ENCODE assay signal across 24 mouse cellular contexts in the genomic region with DNA sequence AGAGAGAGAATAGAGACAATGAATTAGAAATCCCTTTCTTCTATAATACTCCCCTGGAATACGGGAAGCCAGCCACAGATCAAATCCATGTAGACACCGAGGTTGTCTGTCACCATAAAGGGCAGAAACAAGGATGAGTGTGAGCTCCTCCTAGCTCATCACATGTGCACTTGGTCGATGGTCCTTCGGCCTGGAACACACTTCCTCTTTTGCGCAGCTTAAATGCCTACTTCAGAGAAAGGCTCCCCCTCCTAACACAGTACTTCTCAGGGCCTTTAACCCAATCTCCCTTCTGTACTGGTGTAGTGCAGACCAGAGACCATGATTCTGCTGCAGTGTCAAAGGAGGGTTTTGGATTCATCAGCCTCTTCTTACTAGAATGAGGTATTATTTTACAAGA. TPM values are rescaled to one million over a fixed set of nuclear protein-coding genes. Genes with fewer than 3 reads are reported as not detected.
DNase-seq lines count a peak whose midpoint lies in the region; ATAC-seq and TF ChIP-seq lines count a peak whose summit lies in the region.
"Had no signal": no experiment of that assay in that cellular context is flagged by ENCODE, and none has a peak within 500 bp of the region (broad histone marks: within the 10 kb centered on the region; RNA-seq: fewer than 3 reads in every experiment).

No protein-coding gene starts in this region.

- H3K36me3 ChIP-seq in MEL (ENCODE audit: control insufficient read depth in 1 of 2, insufficient read depth in 2 of 2, low read length in 2 of 2) = no peaks in the 10 kb centered on the region
- H3K36me3 ChIP-seq: forebrain, embryonic 10.5 days; G1E; hindbrain, embryonic 10.5 days; hindbrain, embryonic 13.5 days; intestine, embryonic 15.5 days had no signal

- H3K27ac ChIP-seq in MEL (ENCODE audit: control insufficient read depth, low read depth, low read length) = no peak overlapping the region
- H3K27ac ChIP-seq: forebrain, embryonic 10.5 days; forebrain, embryonic 13.5 days; hindbrain, embryonic 10.5 days; hindbrain, embryonic 13.5 days; intestine, embryonic 15.5 days had no signal

- peaks cover 5 to 9% of the 10 kb centered on the region in 2 experiments; a peak in 3 of 4 replicates for H3K27me3 ChIP-seq in MEL (ENCODE audit: control insufficient read depth in 1 of 2, insufficient read depth in 2 of 2, low read length in 2 of 2)
- H3K27me3 ChIP-seq: forebrain, embryonic 13.5 days; hindbrain, embryonic 13.5 days; intestine, embryonic 15.5 days had no signal

- no peaks in the 10 kb centered on the region for H3K9me3 ChIP-seq in MEL (replicated peaks; ENCODE audit: insufficient read depth, low read length)
- H3K9me3 ChIP-seq: forebrain, embryonic 10.5 days; forebrain, embryonic 13.5 days; G1E; hindbrain, embryonic 10.5 days; hindbrain, embryonic 13.5 days; intestine, embryonic 15.5 days had no signal

- no peaks in the 10 kb centered on the region for H3K79me2 ChIP-seq in MEL (ENCODE audit: control insufficient read depth, insufficient read depth, low read length, poor library complexity)

- no peak overlapping the region for H3K9ac ChIP-seq in MEL (ENCODE audit: control insufficient read depth, low read depth, low read length, poor library complexity, severe bottlenecking)
- H3K9ac ChIP-seq: forebrain, embryonic 13.5 days; hindbrain, embryonic 13.5 days; intestine, embryonic 15.5 days had no signal

- no peaks in the 10 kb centered on the region for H3K4me1 ChIP-seq in MEL (ENCODE audit: control insufficient read depth in 1 of 2, insufficient read depth in 2 of 2, low read length in 2 of 2)
- H3K4me1 ChIP-seq: forebrain, embryonic 13.5 days; intestine, embryonic 15.5 days had no signal

- no peak for TF ChIP-seq EP300 in MEL (IDR thresholded peaks at IDR 0.05; ENCODE audit: low read depth in 1 of 2, low read length in 2 of 2)

- peak; percentile 48 for DNase-seq in A20 (ENCODE audit: low read depth, low spot score)
- DNase-seq in MEL (ENCODE audit: low read depth, low spot score) = peak; percentile 12
- no peak for DNase-seq in ovary, postnatal 14 days (ENCODE audit: low spot score)
- no peak for DNase-seq in spleen, postnatal 36 days (ENCODE audit: low spot score in 2 of 2)
- DNase-seq in cerebellum, adult 11-12 months = no peak
- DNase-seq: adrenal gland, adult 2 months; adrenal gland, postnatal 25 days; cerebellum, adult 18-20 months; cerebellum, adult 9-11 months; cerebellum, postnatal 25 days; embryo, embryonic 11 days; gastrocnemius, postnatal 10 days; gastrocnemius, postnatal 36 days; heart, adult 11 months had no signal

- H3K4me3 ChIP-seq in MEL (ENCODE audit: control insufficient read depth in 1 of 2, insufficient read depth in 1 of 2, low read depth in 2 of 2, low read length in 2 of 2) = no peak overlapping the region
- H3K4me3 ChIP-seq: forebrain, embryonic 10.5 days; forebrain, embryonic 13.5 days; hindbrain, embryonic 10.5 days; hindbrain, embryonic 13.5 days; intestine, embryonic 15.5 days had no signal

- peak; percentile 76 for ATAC-seq in granulocyte monocyte progenitor cell, adult 5-6 weeks (replicated peaks; ENCODE audit: poor library complexity, severe bottlenecking)
- peak; percentile 76 for ATAC-seq in megakaryocyte progenitor cell, adult 5-6 weeks (replicated peaks; ENCODE audit: poor library complexity)
- ATAC-seq: forebrain, embryonic 13.5 days; forebrain, embryonic 16.5 days; hindbrain, embryonic 16.5 days; intestine, embryonic 15.5 days had no signal

- TF ChIP-seq CTCF in MEL (IDR thresholded peaks at IDR 0.05 in 2 of 3, conservative IDR thresholded peaks at IDR 0.05 in 1 of 3; ENCODE audit: control insufficient read depth in 1 of 3, insufficient read depth in 1 of 3, low read depth in 2 of 3, low read length in 3 of 3, poor library complexity in 1 of 3, severe bottlenecking in 1 of 3) = no peak

- TF ChIP-seq RAD21 in MEL (IDR thresholded peaks at IDR 0.05; ENCODE audit: low read depth, low read length) = no peak

- no peak for TF ChIP-seq POLR2A in MEL (IDR thresholded peaks at IDR 0.05; ENCODE audit: control insufficient read depth in 1 of 2, insufficient read depth in 1 of 2, low read depth in 1 of 2, low read length in 2 of 2, poor library complexity in 1 of 2)

TF ChIP-seq in MEL, 35 proteins besides CTCF, POLR2A, EP300 and RAD21:
- no peak for TF ChIP-seq JUND (IDR thresholded peaks at IDR 0.05; ENCODE audit: low read depth, low read length)
- no peak for TF ChIP-seq POLR2AphosphoS2 (IDR thresholded peaks at IDR 0.05; ENCODE audit: low read length)
- no peak for TF ChIP-seq ETS1 (IDR thresholded peaks at IDR 0.05; ENCODE audit: low read depth, low read length)
- TF ChIP-seq CHD2 (IDR thresholded peaks at IDR 0.05; ENCODE audit: low read length) = no peak
- TF ChIP-seq ZC3H11A (IDR thresholded peaks at IDR 0.05; ENCODE audit: low read depth, low read length) = no peak
- TF ChIP-seq MYB (IDR thresholded peaks at IDR 0.05; ENCODE audit: low read depth, low read length) = no peak
- no peak for TF ChIP-seq UBTF (IDR thresholded peaks at IDR 0.05; ENCODE audit: borderline replicate concordance, insufficient read depth, low read depth, low read length)
- no peak for TF ChIP-seq NRF1 (IDR thresholded peaks at IDR 0.05; ENCODE audit: insufficient read depth, low read depth, low read length, poor library complexity, severe bottlenecking)
- no peak for TF ChIP-seq SMC3 (IDR thresholded peaks at IDR 0.05; ENCODE audit: low read depth, low read length)
- TF ChIP-seq MXI1 (IDR thresholded peaks at IDR 0.05; ENCODE audit: low read depth, low read length) = no peak
- no peak for TF ChIP-seq CHD1 (IDR thresholded peaks at IDR 0.05; ENCODE audit: low read depth, low read length)
- TF ChIP-seq MAZ (IDR thresholded peaks at IDR 0.05; ENCODE audit: low read depth, low read length) = no peak
- no peak for TF ChIP-seq MEF2A (IDR thresholded peaks at IDR 0.05; ENCODE audit: extremely low read depth, insufficient replicate concordance, low read depth, low read length, poor library complexity, severe bottlenecking)
- no peak for TF ChIP-seq TBP (IDR thresholded peaks at IDR 0.05; ENCODE audit: low read depth, low read length)
- TF ChIP-seq SIN3A (IDR thresholded peaks at IDR 0.05; ENCODE audit: low read length) = no peak
- no peak for TF ChIP-seq GABPA (IDR thresholded peaks at IDR 0.05; ENCODE audit: low read depth, low read length)
- no peak for TF ChIP-seq NELFE (IDR thresholded peaks at IDR 0.05; ENCODE audit: low read depth, low read length)
- no peak for TF ChIP-seq USF1 (IDR thresholded peaks at IDR 0.05; ENCODE audit: low read depth, low read length)

RNA-seq across cellular contexts. Expression of a gene that starts 34.3 kb away (rescaled TPM):
- 24.4 and 37.6 TPM in 2 replicates for total RNA-seq in MEL (2012; rRNA removed)
- polyA plus RNA-seq in MEL (2012; ENCODE audit: insufficient read depth in 1 of 2, insufficient read length in 2 of 2, low read depth in 1 of 2, low replicate concordance in 2 of 2, missing spikeins in 1 of 2) = 10 to 100 TPM in 1 of 2 experiments, not detected in 1; 59.7 TPM
- 17.7 and 22.8 TPM in 2 replicates for total RNA-seq in granulocyte monocyte progenitor cell, adult 5-6 weeks (2014; fragmentation: Nextera tagmentation)
- 11.3 and 23.5 TPM in 2 replicates for total RNA-seq in granulocyte monocyte progenitor cell, adult 5-6 weeks (2017)
- 15.0 and 20.2 TPM in 2 replicates for total RNA-seq in megakaryocyte progenitor cell, adult 5-6 weeks (2015)
- 23.9 and 31.2 TPM in 2 replicates for total RNA-seq in megakaryocyte progenitor cell, adult 5-6 weeks (2017)

Comparison
In these comparisons a context has a peak if more than half of its experiments do, and no peak if none do; other contexts are left out.
1. DNase-seq: peak in A20 (single experiment) and MEL (single experiment); none in ovary, postnatal 14 days (single experiment), spleen, postnatal 36 days (0 of 2) and cerebellum, adult 11-12 months (single experiment).